Mouse (Mus musculus): ENCODE measurements around the gene Ugt1a6a. TPM values are rescaled to one million over a fixed set of nuclear protein-coding genes. Genes with fewer than 3 reads are reported as not detected.
A peak's percentile ranks its signal among the peaks of the same experiment; 100 is the strongest.

Ugt1a6a gene
- polyA plus RNA-seq, 1 experiment from 2014 or later, result 15.4 TPM

DNA sequence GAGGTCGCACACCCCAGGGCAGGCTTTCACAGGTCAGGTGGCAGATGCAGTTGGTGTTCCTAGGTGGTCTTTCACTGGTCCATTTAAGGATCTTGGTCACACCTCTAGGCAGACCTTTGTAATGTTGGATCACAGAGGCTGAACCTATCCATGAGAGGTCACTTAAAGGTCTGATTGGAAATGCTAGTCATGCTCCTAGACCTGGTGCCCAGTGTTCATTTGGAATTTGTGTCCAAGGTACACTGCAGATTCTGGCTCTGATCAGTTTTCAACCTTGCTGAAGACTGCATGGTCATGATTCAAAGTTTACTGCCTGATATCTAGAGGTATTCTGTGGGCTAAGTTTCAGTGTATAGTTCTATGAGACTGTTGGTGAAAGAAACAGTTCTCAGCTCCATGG lies 45.0 kb downstream of the Ugt1a6a start:
- Histone ChIP-seq H3K27ac (replicated peaks) (no peak overlapping the region), H3K9ac (no peak overlapping the region), H3K4me2 (no peak overlapping the region), H3K9me3 (replicated peaks) (peaks cover 8% of the 10 kb centered on the region), H3K4me3 (replicated peaks) (no peak overlapping the region), H3K27me3 (no peaks in the 10 kb centered on the region), H3K4me1 (replicated peaks) (no peaks in the 10 kb centered on the region), H3K36me3 (replicated peaks) (peaks cover 12% of the 10 kb centered on the region; the same call in 1 of the 2 replicates)
- no peak for ATAC-seq (ENCODE audit: insufficient read depth)
- WGBS (ENCODE audit: insufficient replicate concordance), result 63% methylated on average over 1 of the region's 1 CpGs

DNA sequence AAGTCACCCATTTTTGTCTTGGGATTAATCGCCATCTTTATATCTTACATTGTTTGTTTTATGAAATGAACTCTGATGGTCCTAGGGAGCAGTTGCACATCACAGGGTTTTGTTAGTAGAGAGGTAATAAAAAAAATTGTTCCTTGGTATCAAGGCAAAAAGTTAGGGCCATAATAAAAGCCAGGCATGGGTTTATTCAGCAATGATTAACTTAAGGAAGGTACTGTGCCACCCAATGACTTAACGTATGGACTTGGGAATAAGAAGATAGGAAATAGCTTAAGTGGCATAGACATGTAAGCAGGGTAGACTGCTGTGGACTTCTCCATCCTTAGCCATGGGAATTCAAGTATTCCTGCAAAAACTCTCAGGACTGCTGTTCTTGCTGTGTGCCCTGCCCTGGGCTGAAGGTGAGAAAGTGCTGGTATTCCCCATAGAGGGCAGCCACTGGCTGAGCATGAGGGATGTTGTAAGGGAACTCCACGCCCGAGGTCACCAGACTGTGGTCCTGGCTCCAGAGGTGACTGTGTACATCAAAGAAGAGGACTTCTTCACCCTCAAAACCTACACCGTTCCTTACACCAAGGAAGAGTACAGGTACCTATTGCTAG lies 51.8 kb downstream of the Ugt1a6a start:
- Histone ChIP-seq H3K9ac (no peak overlapping the region), H3K4me1 (replicated peaks) (no peaks in the 10 kb centered on the region), H3K27me3 (no peaks in the 10 kb centered on the region), H3K4me2 (no peak overlapping the region), H3K4me3 (replicated peaks) (no peak overlapping the region), H3K27ac (replicated peaks) (no peak overlapping the region), H3K36me3 (replicated peaks) (no peaks in the 10 kb centered on the region; the same call in 1 of the 2 replicates), H3K9me3 (replicated peaks) (no peaks in the 10 kb centered on the region)
- ATAC-seq (ENCODE audit: insufficient read depth), result no peak
- WGBS (ENCODE audit: insufficient replicate concordance), result 69% methylated on average over 5 of the region's 5 CpGs

DNA sequence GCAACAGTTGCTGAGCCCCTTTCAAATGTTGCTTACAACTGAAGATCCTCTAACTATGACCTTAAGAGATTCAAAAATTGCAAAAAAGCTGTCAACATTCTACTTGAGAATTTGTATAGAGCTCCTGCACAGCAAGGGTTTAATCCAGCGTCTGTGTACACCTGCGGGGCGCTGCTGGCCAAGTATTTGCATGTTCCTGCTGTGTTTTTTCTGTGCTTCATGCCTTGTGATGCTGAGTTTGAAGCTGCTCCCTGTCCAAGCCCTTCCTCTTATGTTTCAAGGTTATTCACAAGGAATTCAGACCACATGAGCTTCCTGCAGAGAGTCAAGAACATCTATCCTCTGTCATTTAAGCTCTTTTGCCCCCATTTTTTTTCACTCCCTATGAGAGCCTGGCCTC lies 57.5 kb downstream of the Ugt1a6a start:
- Histone ChIP-seq H3K4me1 (replicated peaks) (no peaks in the 10 kb centered on the region), H3K4me2 (no peak overlapping the region), H3K4me3 (replicated peaks) (no peak overlapping the region), H3K36me3 (replicated peaks) (no peaks in the 10 kb centered on the region), H3K9ac (no peak overlapping the region), H3K27me3 (peaks cover 5% of the 10 kb centered on the region; the same call in 1 of the 2 replicates), H3K9me3 (replicated peaks) (no peaks in the 10 kb centered on the region), H3K27ac (replicated peaks) (no peak overlapping the region)
- no peak for ATAC-seq (ENCODE audit: insufficient read depth)
- WGBS (ENCODE audit: insufficient replicate concordance), result 62% methylated on average over 3 of the region's 3 CpGs

DNA sequence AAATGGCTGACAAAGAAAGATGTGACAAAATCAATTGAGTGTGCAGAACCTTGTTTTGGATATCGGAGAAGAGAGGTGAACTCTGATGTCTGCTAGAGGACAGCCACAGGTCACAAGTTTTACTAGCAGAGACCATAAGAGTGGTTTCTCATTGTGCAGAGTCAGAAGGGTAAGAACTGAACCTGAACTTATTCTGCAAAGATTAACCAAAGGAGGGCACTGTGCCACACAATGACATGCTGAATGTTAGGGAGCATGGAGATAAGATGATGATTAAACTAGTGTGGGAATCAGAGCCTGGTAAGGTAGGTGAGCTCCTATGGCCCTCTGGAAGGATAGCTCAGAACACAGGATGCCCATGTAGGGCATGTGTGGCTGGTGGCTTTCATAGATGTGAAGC lies 61.1 kb downstream of the Ugt1a6a start:
- H3K36me3 ChIP-seq (replicated peaks), result no peaks in the 10 kb centered on the region
- ATAC-seq (ENCODE audit: insufficient read depth), result no peak
- H3K9me3 ChIP-seq (replicated peaks), result no peaks in the 10 kb centered on the region
- no peaks in the 10 kb centered on the region for H3K4me1 ChIP-seq (replicated peaks)
- H3K4me2 ChIP-seq, result no peak overlapping the region
- no peak overlapping the region for H3K27ac ChIP-seq (replicated peaks)
- 81% methylated on average over 1 of the region's 1 CpGs for WGBS (ENCODE audit: insufficient replicate concordance)
- H3K9ac ChIP-seq, result no peak overlapping the region
- peaks cover 8% of the 10 kb centered on the region for H3K27me3 ChIP-seq
- no peak overlapping the region for H3K4me3 ChIP-seq (replicated peaks)

DNA sequence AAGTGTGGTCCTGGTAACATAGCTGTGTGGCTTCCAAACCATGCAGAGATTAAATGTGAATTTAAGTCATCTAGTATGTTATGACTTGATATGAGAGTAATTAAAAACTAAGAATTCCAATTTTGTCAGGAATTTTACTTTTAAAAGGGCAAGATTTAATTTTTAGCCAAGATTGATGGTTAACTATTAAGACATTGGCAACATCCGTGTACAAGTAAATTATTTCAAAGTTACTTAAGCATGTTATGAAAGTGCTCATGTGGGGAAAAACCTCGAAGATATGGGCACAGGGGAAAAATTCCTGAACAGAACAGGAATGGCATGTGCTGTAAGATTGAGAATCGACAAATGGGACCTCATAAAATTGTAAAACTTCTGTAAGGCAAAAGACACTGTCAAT lies 62.8 kb downstream of the Ugt1a6a start:
- H3K4me2 ChIP-seq, result no peak overlapping the region
- H3K4me3 ChIP-seq (replicated peaks), result no peak overlapping the region
- H3K4me1 ChIP-seq (replicated peaks), result no peaks in the 10 kb centered on the region
- H3K27ac ChIP-seq (replicated peaks), result no peak overlapping the region
- no peak overlapping the region for H3K9ac ChIP-seq
- peaks cover 3% of the 10 kb centered on the region; the same call in 1 of the 2 replicates for H3K27me3 ChIP-seq
- 49% methylated on average over 3 of the region's 3 CpGs for WGBS (ENCODE audit: insufficient replicate concordance)
- H3K9me3 ChIP-seq (replicated peaks), result no peaks in the 10 kb centered on the region
- no peak for ATAC-seq (ENCODE audit: insufficient read depth)
- H3K36me3 ChIP-seq (replicated peaks), result no peaks in the 10 kb centered on the region

DNA sequence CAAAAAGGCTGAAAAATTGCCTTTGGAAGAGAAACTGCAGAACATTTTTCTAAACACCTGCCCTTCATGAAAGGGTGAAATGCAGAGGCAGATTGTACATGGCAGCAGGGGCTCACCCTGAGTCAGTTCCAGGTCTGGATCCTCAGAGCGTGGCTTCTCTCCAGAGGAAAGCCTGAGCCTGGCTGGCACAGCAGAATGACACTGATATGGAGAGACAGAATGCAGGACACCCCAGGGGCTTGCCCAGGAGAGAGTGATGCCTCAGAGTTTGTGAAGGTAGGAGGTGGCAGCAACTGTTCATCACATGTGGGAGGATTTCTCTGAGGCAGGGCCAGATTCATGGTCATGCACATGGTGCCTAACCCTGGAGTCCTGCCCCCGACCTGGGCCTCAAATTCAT lies 65.4 kb downstream of the Ugt1a6a start:
- WGBS (ENCODE audit: insufficient replicate concordance), result 54% methylated on average over 2 of the region's 2 CpGs
- H3K4me1 ChIP-seq (replicated peaks), result peaks cover 6% of the 10 kb centered on the region
- no peak for ATAC-seq (ENCODE audit: insufficient read depth)
- no peaks in the 10 kb centered on the region for H3K36me3 ChIP-seq (replicated peaks)
- no peak overlapping the region for H3K4me3 ChIP-seq (replicated peaks)
- H3K27ac ChIP-seq (replicated peaks), result no peak overlapping the region
- peaks cover 3% of the 10 kb centered on the region; the same call in 1 of the 2 replicates for H3K27me3 ChIP-seq
- H3K9ac ChIP-seq, result no peak overlapping the region
- no peak overlapping the region for H3K4me2 ChIP-seq
- no peaks in the 10 kb centered on the region for H3K9me3 ChIP-seq (replicated peaks)

DNA sequence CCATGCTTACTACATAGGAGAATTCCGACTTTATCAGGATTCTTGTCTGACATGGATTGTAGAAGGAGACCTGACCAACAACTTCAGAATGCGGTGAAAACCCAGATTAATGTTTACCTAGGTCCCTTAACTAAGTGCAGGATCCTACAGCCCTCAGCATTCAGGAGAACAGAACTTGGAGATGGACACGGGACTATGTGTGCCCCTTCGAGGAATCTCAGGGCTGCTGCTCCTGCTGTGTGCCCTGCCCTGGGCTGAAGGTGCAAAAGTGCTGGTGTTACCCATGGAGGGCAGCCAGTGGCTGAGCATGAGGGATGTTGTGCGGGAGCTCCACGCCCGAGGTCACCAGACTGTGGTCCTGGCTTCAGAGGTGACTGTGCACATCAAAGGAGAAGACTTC lies 65.8 kb downstream of the Ugt1a6a start, which contains the start of gene Ugt1a2:
Gene Ugt1a2, plus strand, starts transcription at position 146 of the 400 bp plus-strand sequence.
- no peak within 1 kb of the TSS for H3K9ac ChIP-seq
- no peak within 1 kb of the TSS for H3K27ac ChIP-seq (replicated peaks)
- H3K4me1 ChIP-seq (replicated peaks), result peaks cover 11% of the 10 kb centered on the region
- H3K4me2 ChIP-seq, result no peak within 1 kb of the TSS
- no peaks in the 10 kb centered on the region for H3K36me3 ChIP-seq (replicated peaks)
- peaks cover 3% of the 10 kb centered on the region; the same call in 1 of the 2 replicates for H3K27me3 ChIP-seq
- 63% methylated on average over 7 of the region's 7 CpGs for WGBS (ENCODE audit: insufficient replicate concordance)
- no peak within 1 kb of the TSS for H3K4me3 ChIP-seq (replicated peaks)
- ATAC-seq (ENCODE audit: insufficient read depth), result no peak
- H3K9me3 ChIP-seq (replicated peaks), result no peaks in the 10 kb centered on the region

DNA sequence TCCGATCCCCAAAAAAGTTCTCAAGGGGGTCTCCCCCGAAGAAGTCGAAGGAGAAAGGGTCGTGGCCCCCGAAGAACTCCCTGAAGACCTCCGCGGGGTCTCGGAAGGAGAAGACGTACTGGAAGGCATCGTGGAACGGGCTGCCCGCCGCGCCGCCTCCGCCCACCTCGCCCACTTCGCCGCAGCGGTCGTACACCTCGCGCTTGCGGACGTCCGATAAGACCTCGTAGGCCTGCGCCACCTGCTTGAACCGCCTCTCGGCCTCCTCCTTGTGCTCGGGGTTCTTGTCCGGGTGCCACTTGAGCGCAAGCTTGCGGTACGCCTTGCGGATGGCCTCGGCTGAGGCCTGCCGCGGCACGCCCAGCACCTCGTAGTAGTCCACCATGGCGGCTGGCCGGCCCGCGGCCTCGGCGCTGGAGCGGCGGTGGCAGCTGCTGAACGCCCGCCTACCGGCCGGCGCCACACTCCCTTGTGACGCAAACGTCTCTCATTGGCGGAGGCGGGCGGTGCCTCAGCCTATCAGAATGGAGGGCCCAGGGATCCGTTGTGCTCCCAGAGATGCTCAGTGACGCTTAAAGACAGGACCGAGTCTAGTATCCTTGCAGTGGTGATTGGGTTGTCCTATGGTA lies 70.8 kb downstream of the Ugt1a6a start, which contains the start of gene Dnajb3:
Gene Dnajb3, minus strand, starts transcription at position 489 of the 629 bp plus-strand sequence.
- H3K27ac ChIP-seq (replicated peaks), result peak within 1 kb of the TSS; percentile 91
- peak within 1 kb of the TSS; percentile 75 for H3K9ac ChIP-seq
- H3K4me3 ChIP-seq (replicated peaks), result peak within 1 kb of the TSS; percentile 68
- 7% methylated on average over 62 of the region's 62 CpGs for WGBS (ENCODE audit: insufficient replicate concordance)
- peaks cover 3% of the 10 kb centered on the region; the same call in 1 of the 2 replicates for H3K27me3 ChIP-seq
- H3K4me2 ChIP-seq, result peak within 1 kb of the TSS; percentile 81
- no peaks in the 10 kb centered on the region for H3K9me3 ChIP-seq (replicated peaks)
- ATAC-seq (ENCODE audit: insufficient read depth), result peak; percentile 84
- H3K36me3 ChIP-seq (replicated peaks), result no peaks in the 10 kb centered on the region
- peaks cover 42% of the 10 kb centered on the region for H3K4me1 ChIP-seq (replicated peaks)

DNA sequence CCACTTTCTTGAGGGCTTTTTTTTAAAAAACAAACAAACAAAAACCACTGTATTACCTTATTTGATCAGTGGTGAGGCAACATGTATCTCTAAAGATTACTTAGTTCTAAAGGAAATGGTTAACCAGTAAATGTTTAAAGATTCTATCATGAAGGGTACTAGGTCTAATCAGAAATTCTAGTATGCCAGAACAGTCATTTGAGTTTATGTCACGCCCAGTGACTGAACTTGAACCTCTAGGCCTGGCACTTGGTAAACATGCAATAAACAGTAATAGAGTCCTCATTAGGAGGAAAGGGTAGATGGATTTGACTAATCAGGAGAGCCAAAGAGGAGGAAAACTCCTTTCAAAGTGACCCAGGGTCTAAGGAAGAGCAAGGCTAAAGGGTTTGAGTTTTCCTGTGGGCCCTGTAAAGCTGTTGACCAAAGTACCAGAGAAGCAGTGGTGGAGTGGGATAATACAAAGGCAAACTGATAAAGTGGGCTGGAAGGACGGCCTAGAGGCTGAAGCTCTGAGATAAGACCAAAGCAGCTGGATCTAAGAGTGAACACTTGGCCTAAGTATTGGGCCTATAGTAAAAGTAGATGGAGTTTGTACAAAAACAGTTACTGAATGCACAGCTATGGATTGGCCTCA lies 72.4 kb downstream of the Ugt1a6a start:
- Histone ChIP-seq H3K9ac (peak overlapping the region; percentile 23), H3K27me3 (no peaks in the 10 kb centered on the region), H3K4me1 (replicated peaks) (peaks cover 42% of the 10 kb centered on the region), H3K27ac (replicated peaks) (peak overlapping the region; percentile 91), H3K36me3 (replicated peaks) (no peaks in the 10 kb centered on the region), H3K4me3 (replicated peaks) (no peak overlapping the region), H3K9me3 (replicated peaks) (peaks cover 3% of the 10 kb centered on the region; the same call in 1 of the 2 replicates), H3K4me2 (peak overlapping the region; percentile 48)
- ATAC-seq (ENCODE audit: insufficient read depth), result peak; percentile 87
- 21% methylated on average over 2 of the region's 2 CpGs for WGBS (ENCODE audit: insufficient replicate concordance)

DNA sequence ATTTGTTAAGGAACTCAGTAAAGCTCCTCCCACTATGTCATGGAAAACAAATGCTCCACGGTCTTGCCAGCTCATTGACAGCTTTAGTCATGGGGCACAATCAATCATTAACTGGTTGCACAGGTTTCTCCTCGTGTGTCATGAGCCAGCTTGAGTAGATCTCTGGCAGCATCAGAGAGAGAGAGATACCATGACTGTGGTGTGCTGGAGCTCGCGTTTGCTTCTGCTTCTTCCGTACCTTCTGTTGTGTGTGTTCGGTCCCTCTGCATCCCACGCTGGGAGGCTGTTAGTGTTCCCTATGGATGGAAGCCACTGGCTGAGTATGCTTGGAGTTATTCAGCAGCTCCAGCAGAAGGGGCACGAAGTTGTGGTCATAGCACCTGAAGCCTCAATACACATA lies 77.2 kb downstream of the Ugt1a6a start, which contains the start of gene Ugt1a1:
Gene Ugt1a1, plus strand, starts transcription at position 148 of the 400 bp plus-strand sequence.
- no peak for ATAC-seq (ENCODE audit: insufficient read depth)
- 55% methylated on average over 8 of the region's 8 CpGs for WGBS (ENCODE audit: insufficient replicate concordance)
- Histone ChIP-seq H3K9me3 (replicated peaks) (peaks cover 31% of the 10 kb centered on the region), H3K36me3 (replicated peaks) (no peaks in the 10 kb centered on the region), H3K4me1 (replicated peaks) (peaks cover 19% of the 10 kb centered on the region), H3K4me2 (no peak within 1 kb of the TSS), H3K27me3 (no peaks in the 10 kb centered on the region), H3K27ac (replicated peaks) (no peak within 1 kb of the TSS), H3K4me3 (replicated peaks) (no peak within 1 kb of the TSS), H3K9ac (no peak within 1 kb of the TSS)

DNA sequence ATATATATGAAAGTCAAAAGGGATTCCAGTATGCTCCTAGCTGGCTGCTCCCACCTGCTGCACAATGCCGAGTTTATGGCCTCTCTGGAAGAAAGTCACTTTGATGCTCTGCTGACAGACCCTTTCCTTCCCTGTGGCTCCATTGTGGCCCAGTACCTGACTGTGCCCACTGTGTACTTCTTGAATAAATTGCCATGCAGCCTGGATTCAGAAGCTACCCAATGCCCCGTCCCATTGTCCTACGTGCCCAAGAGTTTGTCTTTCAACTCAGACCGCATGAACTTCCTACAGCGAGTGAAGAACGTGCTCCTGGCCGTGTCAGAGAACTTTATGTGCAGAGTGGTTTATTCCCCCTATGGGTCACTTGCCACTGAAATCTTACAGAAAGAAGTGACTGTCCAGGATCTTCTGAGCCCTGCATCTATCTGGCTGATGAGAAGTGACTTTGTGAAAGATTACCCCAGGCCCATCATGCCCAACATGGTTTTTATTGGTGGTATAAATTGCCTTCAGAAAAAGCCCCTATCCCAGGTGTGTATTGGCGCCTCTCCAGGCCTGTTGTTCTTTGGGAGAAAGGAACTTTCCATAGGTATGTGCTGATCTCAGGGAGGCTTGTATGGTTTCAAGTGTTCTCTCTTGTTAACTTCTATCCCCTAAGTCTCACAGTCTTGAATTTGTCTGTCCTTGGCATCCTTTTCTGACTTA lies 77.9 kb downstream of the Ugt1a6a start:
- H3K4me2 ChIP-seq, result no peak overlapping the region
- peaks cover 12% of the 10 kb centered on the region for H3K4me1 ChIP-seq (replicated peaks)
- no peak overlapping the region for H3K4me3 ChIP-seq (replicated peaks)
- H3K9ac ChIP-seq, result no peak overlapping the region
- no peaks in the 10 kb centered on the region for H3K36me3 ChIP-seq (replicated peaks)
- no peak overlapping the region for H3K27ac ChIP-seq (replicated peaks)
- 47% methylated on average over 8 of the region's 8 CpGs for WGBS (ENCODE audit: insufficient replicate concordance)
- H3K27me3 ChIP-seq, result no peaks in the 10 kb centered on the region
- H3K9me3 ChIP-seq (replicated peaks), result peaks cover 38% of the 10 kb centered on the region
- no peak for ATAC-seq (ENCODE audit: insufficient read depth)
